Comparison of ENCODE assay signal across 8 mouse cellular contexts in the genomic region with DNA sequence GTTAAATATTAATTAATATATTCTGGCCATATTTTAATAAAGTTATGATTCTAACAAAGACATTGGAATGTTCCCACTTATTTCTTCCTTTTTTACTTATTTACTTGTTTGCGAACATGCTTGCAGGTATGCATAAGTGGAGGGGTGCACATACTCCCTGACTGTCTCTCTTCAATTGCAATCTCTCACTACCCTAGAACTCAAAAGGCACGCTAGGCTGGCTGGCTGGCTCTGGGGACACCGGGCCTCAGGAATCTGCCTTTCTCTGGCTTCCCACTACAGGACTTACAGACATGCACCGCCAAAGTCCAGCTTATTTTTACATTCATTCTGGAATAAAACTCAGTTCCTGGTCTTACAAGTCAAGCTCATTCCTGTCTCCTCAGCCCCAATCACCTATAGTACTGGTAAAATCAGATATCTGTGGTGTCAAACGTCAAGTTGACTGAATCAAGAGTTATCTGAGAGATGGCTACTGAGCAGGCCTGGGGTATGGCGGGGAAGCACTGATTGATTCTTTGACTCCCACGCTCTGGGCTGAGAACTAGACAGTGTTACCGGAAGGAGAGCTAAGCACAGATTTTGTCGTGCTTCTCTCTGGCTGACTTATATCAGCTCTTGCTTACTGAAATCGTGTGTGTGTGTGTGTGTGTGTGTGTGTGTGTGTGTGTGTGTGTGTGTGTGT. TPM values are rescaled to one million over a fixed set of nuclear protein-coding genes. Genes with fewer than 3 reads are reported as not detected.
DNase-seq lines count a peak whose midpoint lies in the region; ATAC-seq and TF ChIP-seq lines count a peak whose summit lies in the region.

No protein-coding gene starts in this region.

- no peaks in the 10 kb centered on the region for H3K9me3 ChIP-seq in hindbrain, embryonic 12.5 days (replicated peaks)
- H3K9me3 ChIP-seq in hindbrain, embryonic 14.5 days (ENCODE audit: control insufficient read depth, low read length): no peaks in the 10 kb centered on the region
- H3K9me3 ChIP-seq in embryonic facial prominence, embryonic 10.5 days: no peaks in the 10 kb centered on the region
- no peaks in the 10 kb centered on the region for H3K9me3 ChIP-seq in liver, postnatal 0 days (ENCODE audit: low read length)

- H3K27ac ChIP-seq in hindbrain, embryonic 12.5 days: no peak overlapping the region
- no peak overlapping the region for H3K27ac ChIP-seq in hindbrain, embryonic 14.5 days
- 0 out of 2 replicates have a peak overlapping the region, but pooled peaks have one; percentile 0 for H3K27ac ChIP-seq in embryonic facial prominence, embryonic 10.5 days (replicated peaks)
- H3K27ac ChIP-seq in liver, postnatal 0 days (ENCODE audit: low read depth): no peak overlapping the region

- no peaks in the 10 kb centered on the region for H3K36me3 ChIP-seq in hindbrain, embryonic 12.5 days
- H3K36me3 ChIP-seq in hindbrain, embryonic 14.5 days (replicated peaks; ENCODE audit: control insufficient read depth, insufficient read depth): no peaks in the 10 kb centered on the region
- H3K36me3 ChIP-seq in embryonic facial prominence, embryonic 10.5 days (replicated peaks): no peaks in the 10 kb centered on the region
- H3K36me3 ChIP-seq in liver, postnatal 0 days (replicated peaks; ENCODE audit: insufficient read depth, low read length): no peaks in the 10 kb centered on the region

- no peak overlapping the region for H3K9ac ChIP-seq in hindbrain, embryonic 12.5 days
- no peak overlapping the region for H3K9ac ChIP-seq in hindbrain, embryonic 14.5 days
- no peak overlapping the region for H3K9ac ChIP-seq in liver, postnatal 0 days (replicated peaks)

- TF ChIP-seq EP300 in liver, postnatal 0 days (IDR thresholded peaks at IDR 0.05; ENCODE audit: low read depth): no peak

- intact Hi-C loops in gastrocnemius, postnatal 36 days (cut with DNase I): loop anchor here (2.0 kb wide), 1 partner anchor 206 kb away; no protein-coding TSS in a partner anchor

- no peaks in the 10 kb centered on the region for H3K27me3 ChIP-seq in hindbrain, embryonic 12.5 days
- no peaks in the 10 kb centered on the region for H3K27me3 ChIP-seq in hindbrain, embryonic 14.5 days (ENCODE audit: control insufficient read depth, insufficient read depth, low read length)
- no peaks in the 10 kb centered on the region for H3K27me3 ChIP-seq in embryonic facial prominence, embryonic 10.5 days (replicated peaks; ENCODE audit: low read depth, poor library complexity, severe bottlenecking)
- no peaks in the 10 kb centered on the region for H3K27me3 ChIP-seq in liver, postnatal 0 days (ENCODE audit: insufficient read depth, low read length)

- 61% methylated on average over 10 of the region's 10 CpGs for WGBS in hindbrain, embryonic 12.5 days
- WGBS in hindbrain, embryonic 14.5 days: 66% methylated on average over 10 of the region's 10 CpGs
- 63% methylated on average over 10 of the region's 10 CpGs for WGBS in embryonic facial prominence, embryonic 10.5 days
- WGBS in liver, postnatal 0 days (ENCODE audit: insufficient replicate concordance): 63% methylated on average over 10 of the region's 10 CpGs

- TF ChIP-seq CTCF in liver, postnatal 0 days (IDR thresholded peaks at IDR 0.05; ENCODE audit: low read depth): no peak

- peak overlapping the region; percentile 11; the same call in 1 of the 2 replicates for H3K4me2 ChIP-seq in hindbrain, embryonic 12.5 days (replicated peaks)
- H3K4me2 ChIP-seq in hindbrain, embryonic 14.5 days (replicated peaks): no peak overlapping the region
- peak overlapping the region; percentile 10; the same call in 1 of the 2 replicates for H3K4me2 ChIP-seq in liver, postnatal 0 days (ENCODE audit: low read depth, low read length)

- no peak overlapping the region for H3K4me3 ChIP-seq in hindbrain, embryonic 12.5 days
- H3K4me3 ChIP-seq in hindbrain, embryonic 14.5 days (replicated peaks; ENCODE audit: low read length): no peak overlapping the region
- no peak overlapping the region for H3K4me3 ChIP-seq in embryonic facial prominence, embryonic 10.5 days
- H3K4me3 ChIP-seq in liver, postnatal 0 days (ENCODE audit: low read depth, low read length): no peak overlapping the region

- ATAC-seq in hindbrain, embryonic 12.5 days (ENCODE audit: low FRiP score): peak; percentile 54
- no peak for ATAC-seq in hindbrain, embryonic 14.5 days (ENCODE audit: low FRiP score)
- peak; percentile 46 for ATAC-seq in CD4-positive, CD25-positive, alpha-beta regulatory T cell, adult 4 months
- peak; percentile 46; the same call in 1 of the 2 replicates for ATAC-seq in liver, postnatal 0 days

- H3K4me1 ChIP-seq in hindbrain, embryonic 12.5 days: no peaks in the 10 kb centered on the region
- no peaks in the 10 kb centered on the region for H3K4me1 ChIP-seq in hindbrain, embryonic 14.5 days (replicated peaks; ENCODE audit: control insufficient read depth, insufficient read depth, low read length)
- 0 out of 2 replicates have a peak, but pooled peaks cover 3% of the 10 kb centered on the region for H3K4me1 ChIP-seq in embryonic facial prominence, embryonic 10.5 days
- H3K4me1 ChIP-seq in liver, postnatal 0 days (ENCODE audit: insufficient read depth): no peaks in the 10 kb centered on the region

- no peak for DNase-seq in hindbrain, embryonic 14.5 days (ENCODE audit: low spot score)
- DNase-seq in embryonic facial prominence, embryonic 10.5 days (ENCODE audit: low spot score): no peak
- DNase-seq in liver, postnatal 0 days: no peak
- DNase-seq in gastrocnemius, postnatal 25 days: no peak
- DNase-seq in gastrocnemius, postnatal 36 days: no peak
- DNase-seq in layer of hippocampus, adult 11-12 months (ENCODE audit: low spot score): no peak

RNA-seq across cellular contexts. Expression of a gene that starts 21.9 kb away (rescaled TPM):
- 18.7 and 25.7 TPM in 2 replicates for polyA plus RNA-seq in hindbrain, embryonic 12.5 days (2016; fragmentation: Nextera tagmentation; extraction: Ambion mirVana)
- 19.0 and 20.4 TPM in 2 replicates for polyA plus RNA-seq in hindbrain, embryonic 14.5 days (2014; fragmentation: Nextera tagmentation; extraction: Ambion mirVana)
- 1 to 10 TPM; 3.9 to 6.5 TPM for polyA plus RNA-seq in CD4-positive, CD25-positive, alpha-beta regulatory T cell, adult 4 months (2017; shearing (Covaris generic))
- 13.8 and 14.5 TPM in 2 replicates for polyA plus RNA-seq in embryonic facial prominence, embryonic 10.5 days (2016; fragmentation: Nextera tagmentation; extraction: Ambion mirVana)
- 12.2 and 15.2 TPM in 2 replicates for polyA plus RNA-seq in liver, postnatal 0 days (2015; fragmentation: Nextera tagmentation; extraction: Ambion mirVana)
- 1 to 10 TPM; 2.8 to 5.0 TPM for total RNA-seq in gastrocnemius, postnatal 25 days (2021)
- 1 to 10 TPM; 2.1 to 2.3 TPM for total RNA-seq in gastrocnemius, postnatal 36 days (2021)

RNA-seq across cellular contexts. Expression of a gene that starts 29.5 kb away (rescaled TPM):
- polyA plus RNA-seq in hindbrain, embryonic 12.5 days (2016; fragmentation: Nextera tagmentation; extraction: Ambion mirVana): 15.4 and 18.4 TPM in 2 replicates
- 22.3 and 23.1 TPM in 2 replicates for polyA plus RNA-seq in hindbrain, embryonic 14.5 days (2014; fragmentation: Nextera tagmentation; extraction: Ambion mirVana)
- 10 to 100 TPM; 25.6 to 26.7 TPM for polyA plus RNA-seq in CD4-positive, CD25-positive, alpha-beta regulatory T cell, adult 4 months (2017; shearing (Covaris generic))
- 14.8 and 18.5 TPM in 2 replicates for polyA plus RNA-seq in embryonic facial prominence, embryonic 10.5 days (2016; fragmentation: Nextera tagmentation; extraction: Ambion mirVana)
- polyA plus RNA-seq in liver, postnatal 0 days (2015; fragmentation: Nextera tagmentation; extraction: Ambion mirVana): 9.4 and 12.8 TPM in 2 replicates
- 10 to 100 TPM; 11.5 to 15.0 TPM for total RNA-seq in gastrocnemius, postnatal 25 days (2021)
- 10 to 100 TPM; 10.5 TPM for total RNA-seq in gastrocnemius, postnatal 36 days (2021)
